Mouse (Mus musculus): Measurements from ENCODE around the gene Srsf1.

GRCm38 (mm10) chr11:88075701-88076100, 28.5 kb downstream of the Srsf1 start:
- TF ChIP-seq POLR2A (IDR thresholded peaks at IDR 0.05; ENCODE audit: low read depth, low read length) (no peak), CTCF (IDR thresholded peaks at IDR 0.05; ENCODE audit: extremely low read depth, insufficient read length, insufficient replicate concordance, low read depth, low read length) (no peak)

Data from small intestine, adult 2 months (tissue).